Mouse (Mus musculus) intestine, embryonic 16.5 days (tissue): Measurements from ENCODE around the gene Cped1. TPM values are rescaled to one million over a fixed set of nuclear protein-coding genes. Genes with fewer than 3 reads are reported as not detected.
A peak's percentile ranks its signal among the peaks of the same experiment; 100 is the strongest.

Experiments
- ATAC-seq: fragments of 200-750 bp; cut with Nextera tagmentation; 2 replicates; pipeline ENCODE4 v1.8.0; 2017; ENCODE audit warnings: moderate TSS enrichment, moderate library complexity
- H3K27ac ChIP-seq: fragments of 300-500 bp; sonication (generic); 2 replicates; pipeline ENCODE4 v1.5.1; 2014; ENCODE audit warnings: mild to moderate bottlenecking, low read length
- H3K27me3 ChIP-seq: fragments of 300-500 bp; sonication (generic); replicated peaks from 2 replicates; pipeline ENCODE4 v1.6.1; 2014; ENCODE audit warnings: low read length, control low read depth, mixed read lengths; ENCODE audit not compliant: control insufficient read depth, insufficient read depth
- H3K36me3 ChIP-seq: fragments of 300-500 bp; sonication (generic); 2 replicates; pipeline ENCODE4 v1.6.1; 2014; ENCODE audit warnings: low read length, control low read depth; ENCODE audit not compliant: control insufficient read depth, insufficient read depth
- H3K4me1 ChIP-seq: fragments of 300-500 bp; sonication (generic); 2 replicates; pipeline ENCODE4 v1.6.1; 2014; ENCODE audit warnings: low read length, control low read depth, mixed read lengths; ENCODE audit not compliant: control insufficient read depth, insufficient read depth
- H3K4me2 ChIP-seq: fragments of 300-500 bp; sonication (generic); 2 replicates; pipeline ENCODE4 v1.6.1; 2014; ENCODE audit warnings: low read depth, low read length, control low read depth
- H3K4me3 ChIP-seq: fragments of 300-500 bp; sonication (generic); 2 replicates; pipeline ENCODE4 v1.5.1; 2014; ENCODE audit warnings: mild to moderate bottlenecking, low read length
- H3K9ac ChIP-seq: fragments of 300-500 bp; sonication (generic); 2 replicates; pipeline ENCODE4 v1.6.1; 2014; ENCODE audit warnings: low read depth, low read length
- H3K9me3 ChIP-seq: fragments of 300-500 bp; sonication (generic); 2 replicates; pipeline ENCODE4 v1.6.1; 2016; ENCODE audit warnings: low read length, control low read depth; ENCODE audit not compliant: control insufficient read depth
- WGBS: fragments of 180-500 bp; shearing (Covaris S2); extraction: QIAGEN DNeasy Blood & Tissue Kit; methylation state at CpG from one replicate; pipeline ENCODE4 v1.1.7; 2014; 5-methylcytosine and 5-hydroxymethylcytosine counted together
- polyA plus RNA-seq: library from polyadenylated mRNA; unstranded; fragments of >200 nt; fragmentation: Nextera tagmentation; extraction: Ambion mirVana; gene quantifications from 2 replicates; pipeline ENCODE4 v1.2.1, GENCODE M21; 2015

The Cped1 gene
- polyA plus RNA-seq, 1 experiment from 2014 or later: 17.6 TPM

DNA sequence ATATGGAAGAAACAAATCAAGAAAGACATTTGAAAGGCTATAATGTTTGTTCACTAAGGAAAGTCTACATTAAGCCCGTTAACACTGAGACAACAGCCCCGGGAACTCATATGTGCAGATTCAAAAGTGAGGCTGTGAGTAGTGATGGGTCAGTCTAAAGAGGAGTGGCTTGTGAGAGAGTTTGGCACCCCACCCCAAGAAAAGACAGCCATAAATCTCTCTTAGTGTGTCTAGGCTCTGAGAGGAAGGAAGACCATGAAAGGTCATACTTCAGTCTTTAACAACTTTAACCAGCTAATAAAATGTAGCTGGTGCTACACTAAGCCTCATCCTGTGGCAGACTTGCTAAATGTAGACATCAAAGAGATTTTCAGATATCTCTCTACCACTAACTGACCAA lies 61.4 kb downstream of the Cped1 start:
- no peaks in the 10 kb centered on the region for H3K36me3 ChIP-seq
- H3K27ac ChIP-seq: no peak overlapping the region
- H3K9ac ChIP-seq: no peak overlapping the region
- H3K4me2 ChIP-seq: no peak overlapping the region
- no peaks in the 10 kb centered on the region for H3K27me3 ChIP-seq
- no peak overlapping the region for H3K4me3 ChIP-seq
- no peaks in the 10 kb centered on the region for H3K4me1 ChIP-seq
- ATAC-seq: no peak
- WGBS: 74% methylated on average over 2 of the region's 2 CpGs
- H3K9me3 ChIP-seq: no peaks in the 10 kb centered on the region

DNA sequence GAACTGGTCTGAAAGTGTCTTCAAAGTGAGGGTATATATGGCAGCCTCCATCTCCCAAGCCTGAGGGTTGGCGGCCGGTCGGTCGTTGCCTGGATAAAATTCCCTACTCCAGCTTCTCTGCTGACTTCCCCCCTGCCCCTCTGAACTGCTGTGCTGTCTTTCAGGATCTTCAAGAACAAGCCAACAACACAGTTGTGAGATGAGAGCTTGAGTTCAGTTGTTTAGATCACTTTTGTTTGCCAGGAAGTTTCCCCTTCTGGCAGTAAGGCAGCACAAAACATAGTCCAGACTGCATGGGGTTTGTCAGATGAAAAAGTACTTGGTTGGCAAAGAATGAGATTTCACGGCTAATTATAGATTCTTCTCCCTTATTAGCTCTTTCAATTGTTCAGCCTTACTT lies 63.4 kb downstream of the Cped1 start:
- Histone ChIP-seq H3K36me3 (no peaks in the 10 kb centered on the region), H3K27me3 (no peaks in the 10 kb centered on the region), H3K9me3 (no peaks in the 10 kb centered on the region), H3K4me1 (no peaks in the 10 kb centered on the region), H3K4me3 (no peak overlapping the region), H3K27ac (peak overlapping the region; percentile 54; the same call in 1 of the 2 replicates), H3K4me2 (no peak overlapping the region), H3K9ac (no peak overlapping the region)
- 46% methylated on average over 5 of the region's 5 CpGs for WGBS
- ATAC-seq: peak; percentile 26; the same call in 1 of the 2 replicates

DNA sequence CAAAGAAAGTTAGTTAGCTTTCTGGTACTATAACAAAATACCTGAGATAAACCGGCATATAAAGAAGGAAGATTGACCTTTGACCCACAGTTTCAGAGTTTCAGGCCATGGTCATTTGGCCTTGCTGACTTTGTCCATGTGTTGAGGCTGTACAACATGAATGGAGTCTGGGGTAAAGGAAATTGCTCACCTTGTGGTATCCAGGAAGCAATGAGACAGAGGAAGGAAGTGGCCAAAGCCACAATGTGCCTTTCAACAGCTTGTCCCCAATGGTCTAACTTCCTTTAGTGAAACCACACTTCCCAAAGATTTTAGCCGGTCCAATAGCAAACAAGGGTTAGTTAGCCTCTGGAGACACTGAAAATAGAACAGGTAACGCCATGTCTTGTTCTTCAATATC lies 65.8 kb downstream of the Cped1 start:
- no peak for ATAC-seq
- no peak overlapping the region for H3K4me2 ChIP-seq
- H3K27me3 ChIP-seq: no peaks in the 10 kb centered on the region
- H3K4me1 ChIP-seq: no peaks in the 10 kb centered on the region
- no peak overlapping the region for H3K27ac ChIP-seq
- 91% methylated on average over 3 of the region's 3 CpGs for WGBS
- H3K9me3 ChIP-seq: no peaks in the 10 kb centered on the region
- no peak overlapping the region for H3K4me3 ChIP-seq
- no peaks in the 10 kb centered on the region for H3K36me3 ChIP-seq
- no peak overlapping the region for H3K9ac ChIP-seq

DNA sequence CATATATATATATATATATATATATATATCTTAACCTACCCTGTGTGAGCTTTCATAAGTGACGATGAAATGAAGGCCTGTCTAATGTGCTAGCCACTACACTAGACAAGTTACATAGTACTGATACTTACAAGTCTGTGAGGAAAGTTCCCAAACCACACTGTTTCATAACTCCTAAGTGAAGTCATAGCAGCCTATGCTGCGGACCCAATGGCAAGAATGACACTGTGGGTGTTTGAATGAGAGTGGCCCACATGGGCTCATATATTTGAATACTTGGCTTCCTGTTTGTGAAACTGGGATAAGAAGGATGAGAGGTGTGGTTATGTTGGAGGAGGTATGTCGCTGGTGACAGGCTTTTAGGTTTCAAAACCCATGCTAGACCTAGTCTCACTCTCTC lies 67.3 kb downstream of the Cped1 start:
- H3K4me1 ChIP-seq: no peaks in the 10 kb centered on the region
- no peaks in the 10 kb centered on the region for H3K36me3 ChIP-seq
- H3K4me3 ChIP-seq: no peak overlapping the region
- no peaks in the 10 kb centered on the region for H3K9me3 ChIP-seq
- H3K4me2 ChIP-seq: no peak overlapping the region
- ATAC-seq: no peak
- H3K9ac ChIP-seq: no peak overlapping the region
- H3K27ac ChIP-seq: no peak overlapping the region
- WGBS: 95% methylated on average over 3 of the region's 3 CpGs
- no peaks in the 10 kb centered on the region for H3K27me3 ChIP-seq

DNA sequence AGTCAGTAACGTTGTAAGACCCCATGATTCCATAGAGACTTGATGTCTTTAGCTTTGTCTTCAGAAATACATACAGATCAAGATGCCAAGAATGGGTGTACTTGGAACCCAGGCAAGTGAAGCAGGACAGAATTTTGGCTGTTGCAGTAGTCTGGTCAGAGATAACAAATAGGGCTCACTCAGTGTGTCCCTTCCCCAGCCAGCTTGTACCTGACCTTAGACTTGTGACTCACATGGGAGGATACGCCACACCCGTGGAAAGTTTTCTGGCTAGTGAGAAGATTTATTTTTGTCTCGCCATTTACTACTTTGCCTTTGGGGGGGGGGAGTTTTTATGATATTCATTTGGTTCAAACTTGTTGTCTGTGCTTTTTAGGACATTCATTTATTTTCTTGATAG lies 78.6 kb downstream of the Cped1 start:
- Histone ChIP-seq H3K36me3 (no peaks in the 10 kb centered on the region), H3K4me2 (no peak overlapping the region), H3K9me3 (no peaks in the 10 kb centered on the region), H3K4me3 (no peak overlapping the region), H3K27me3 (no peaks in the 10 kb centered on the region), H3K4me1 (no peaks in the 10 kb centered on the region), H3K9ac (no peak overlapping the region), H3K27ac (no peak overlapping the region)
- WGBS: 63% methylated on average over 4 of the region's 4 CpGs
- ATAC-seq: no peak

DNA sequence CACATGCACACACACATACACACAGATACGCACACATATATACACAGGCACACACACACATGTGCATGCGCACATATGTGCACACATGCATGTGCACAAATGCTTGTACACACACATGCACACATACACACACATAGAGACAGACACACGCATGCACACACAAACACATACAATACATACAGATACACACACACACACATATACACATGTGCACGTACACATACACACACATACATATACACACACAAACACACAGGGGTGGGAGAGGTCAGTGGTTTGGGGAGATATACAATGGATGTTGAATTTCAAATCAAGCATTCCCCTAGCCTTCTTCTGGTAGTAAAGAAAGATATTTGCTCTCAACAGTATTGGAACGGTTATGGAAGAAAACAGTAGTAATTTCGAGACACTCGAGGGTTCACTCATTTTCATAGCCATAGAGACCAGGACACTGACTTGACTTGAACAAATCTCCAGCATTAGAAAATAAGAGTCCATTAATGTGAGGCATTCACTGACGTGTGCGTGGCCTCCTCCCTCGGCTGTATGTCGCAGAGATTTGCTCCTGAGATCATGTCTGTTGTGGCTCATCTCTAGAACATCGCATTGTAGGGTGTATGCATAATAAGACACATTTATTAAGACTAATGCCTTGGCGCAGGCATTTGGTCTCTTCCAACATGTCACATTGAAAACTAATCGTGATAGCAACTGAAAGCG lies 85.0 kb downstream of the Cped1 start:
- H3K27ac ChIP-seq: peak overlapping the region; percentile 28; the same call in 1 of the 2 replicates

DNA sequence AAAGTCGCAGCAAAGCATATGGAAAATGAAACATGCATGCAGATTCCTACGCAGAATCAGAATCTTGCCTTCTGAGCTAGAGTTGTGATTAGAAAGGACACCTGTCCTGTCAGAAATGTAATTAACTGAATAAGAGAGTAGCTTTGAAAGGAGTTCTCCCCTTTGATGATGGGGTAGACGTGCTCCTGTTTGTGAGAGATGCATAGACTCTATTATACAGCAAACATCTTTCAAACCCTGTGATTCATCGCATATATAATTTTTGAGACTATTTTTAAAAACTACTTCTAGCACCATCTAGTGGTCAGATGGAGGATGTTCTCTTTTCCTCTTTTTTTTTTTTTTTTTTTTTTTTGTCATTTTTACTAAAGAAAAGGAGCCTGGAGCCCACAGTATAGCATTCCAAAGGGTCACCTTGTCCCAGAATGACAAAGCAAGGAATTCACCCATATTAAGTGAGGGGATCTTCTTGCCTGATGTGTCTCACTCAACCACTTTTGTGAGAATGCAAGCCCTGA lies 85.7 kb downstream of the Cped1 start:
- 26% methylated on average over 4 of the region's 4 CpGs for WGBS

More for the DNA sequence above, 85.0 kb downstream of the Cped1 start:
- ATAC-seq: 0 out of 2 replicates have a peak, but pooled peaks have one; percentile 34
- Histone ChIP-seq H3K9me3 (no peaks in the 10 kb centered on the region), H3K9ac (no peak overlapping the region), H3K4me2 (peak overlapping the region; percentile 27), H3K27me3 (no peaks in the 10 kb centered on the region), H3K36me3 (no peaks in the 10 kb centered on the region), H3K4me3 (peak overlapping the region; percentile 24), H3K4me1 (no peaks in the 10 kb centered on the region)
- 69% methylated on average over 15 of the region's 15 CpGs for whole genome bisulfite sequencing

DNA sequence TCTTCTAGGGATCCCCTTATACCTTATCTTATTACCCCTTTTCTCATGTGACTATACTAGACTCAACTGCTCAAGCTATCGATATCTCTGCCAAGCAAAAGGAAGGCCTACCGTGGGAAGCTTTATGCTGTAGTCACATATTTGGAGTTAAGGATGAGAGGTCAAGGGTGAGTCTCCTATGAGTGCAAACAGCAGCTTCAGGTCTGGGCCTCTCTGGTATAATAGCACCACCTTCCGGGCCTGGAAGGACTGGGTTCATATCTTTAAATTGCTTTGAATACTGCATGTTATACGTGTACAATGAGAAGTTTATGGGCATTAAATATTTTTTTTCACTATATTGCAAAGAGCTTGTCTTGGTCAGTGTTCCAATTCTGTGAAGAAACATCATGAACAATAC lies 87.0 kb downstream of the Cped1 start:
- no peak for ATAC-seq
- H3K4me1 ChIP-seq: no peaks in the 10 kb centered on the region
- H3K4me3 ChIP-seq: no peak overlapping the region
- 60% methylated on average over 4 of the region's 4 CpGs for WGBS
- H3K9me3 ChIP-seq: no peaks in the 10 kb centered on the region
- H3K36me3 ChIP-seq: no peaks in the 10 kb centered on the region
- no peak overlapping the region for H3K4me2 ChIP-seq
- no peaks in the 10 kb centered on the region for H3K27me3 ChIP-seq
- H3K27ac ChIP-seq: no peak overlapping the region
- H3K9ac ChIP-seq: no peak overlapping the region

More for the DNA sequence above, 85.7 kb downstream of the Cped1 start:
- H3K27me3 ChIP-seq: no peaks in the 10 kb centered on the region
- no peaks in the 10 kb centered on the region for H3K36me3 ChIP-seq
- ATAC-seq: 0 out of 2 replicates have a peak, but pooled peaks have one; percentile 24
- H3K9me3 ChIP-seq: no peaks in the 10 kb centered on the region
- peak overlapping the region; percentile 27 for H3K4me2 ChIP-seq
- peak overlapping the region; percentile 28; the same call in 1 of the 2 replicates for H3K27ac ChIP-seq
- peak overlapping the region; percentile 24 for H3K4me3 ChIP-seq
- no peaks in the 10 kb centered on the region for H3K4me1 ChIP-seq
- no peak overlapping the region for H3K9ac ChIP-seq

DNA sequence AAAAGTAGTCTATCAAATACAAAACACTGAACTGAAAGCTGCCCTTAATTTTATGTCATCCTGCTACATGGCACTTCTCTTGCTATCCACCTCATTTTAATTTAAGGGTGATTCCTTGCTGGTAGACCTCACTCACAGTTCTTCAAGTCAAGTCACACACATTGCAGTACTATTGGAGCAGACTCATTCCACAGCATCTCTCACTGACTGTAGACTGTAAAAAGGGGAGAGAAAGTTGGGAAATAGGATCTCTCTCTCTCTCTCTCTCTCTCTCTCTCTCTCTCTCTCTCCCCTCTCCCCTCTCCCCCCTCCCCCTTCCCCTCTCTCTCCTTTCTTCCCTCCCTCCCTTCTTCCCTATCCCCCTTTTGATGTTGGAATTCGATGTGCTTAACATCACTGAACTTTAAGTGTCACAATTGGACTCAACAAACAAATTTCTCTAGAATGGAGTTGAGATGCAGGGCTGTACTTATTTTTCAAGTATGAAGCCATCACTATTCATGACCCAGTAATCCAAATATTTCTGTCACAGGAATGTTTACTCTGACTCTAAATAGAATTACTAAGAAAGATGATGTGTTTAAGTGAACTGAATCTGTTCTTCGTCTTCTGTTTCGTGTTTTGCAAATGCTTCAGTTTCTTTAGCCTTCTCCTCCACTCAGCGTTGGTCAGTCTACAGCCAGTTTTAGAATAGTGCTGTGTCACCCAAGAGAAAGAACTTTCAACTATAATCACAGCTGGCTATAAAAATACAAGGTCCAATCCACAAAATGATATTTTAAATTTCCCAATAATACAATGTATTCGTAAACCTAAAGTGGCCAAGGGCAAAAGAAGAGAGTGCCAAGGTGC lies 88.7 kb downstream of the Cped1 start:
- H3K36me3 ChIP-seq: no peaks in the 10 kb centered on the region
- H3K27me3 ChIP-seq: no peaks in the 10 kb centered on the region
- H3K9ac ChIP-seq: no peak overlapping the region
- 53% methylated on average over 5 of the region's 5 CpGs for WGBS
- no peaks in the 10 kb centered on the region for H3K9me3 ChIP-seq
- H3K4me3 ChIP-seq: no peak overlapping the region
- ATAC-seq: peak; percentile 61
- H3K4me2 ChIP-seq: no peak overlapping the region
- H3K4me1 ChIP-seq: no peaks in the 10 kb centered on the region
- peak overlapping the region; percentile 62 for H3K27ac ChIP-seq
